Mouse (Mus musculus): ENCODE measurements around the gene Ctnnb1.

The Ctnnb1 gene

GRCm38 (mm10) chr9:120926939-120927606 is 1.9 kb upstream of the Ctnnb1 start:
- in situ Hi-C loops (cut with MseI, MboI): no loop called here

GRCm38 (mm10) chr9:120930021-120930420 is 1.0 kb downstream of the Ctnnb1 start:
- in situ Hi-C loops (cut with MseI, MboI): loop anchor here in 1 of 2 experiments (10.0 kb wide), 2 partner anchors 155 to 325 kb away; no protein-coding TSS in a partner anchor

- in situ Hi-C loops (cut with MseI, MboI): loop anchor here in 1 of 2 experiments (10.0 kb wide), 2 partner anchors 156 to 326 kb away; no protein-coding TSS in a partner anchor
Observed at GRCm38 (mm10) chr9:120930811-120931210, 1.8 kb downstream of the Ctnnb1 start.

GRCm38 (mm10) chr9:120932371-120932770 is 3.4 kb downstream of the Ctnnb1 start:
- in situ Hi-C loops (cut with MseI, MboI): loop anchor here in 1 of 2 experiments (10.0 kb wide), 2 partner anchors 158 to 328 kb away; no protein-coding TSS in a partner anchor

GRCm38 (mm10) chr9:120932797-120933586 is 4.0 kb downstream of the Ctnnb1 start:
- in situ Hi-C loops (cut with MseI, MboI): loop anchor here in 1 of 2 experiments (10.0 kb wide), 2 partner anchors 158 to 328 kb away; no protein-coding TSS in a partner anchor

GRCm38 (mm10) chr9:120933587-120933885 is 4.5 kb downstream of the Ctnnb1 start:
- in situ Hi-C loops (cut with MseI, MboI): loop anchor here in 1 of 2 experiments (10.0 kb wide), 2 partner anchors 159 to 329 kb away; no protein-coding TSS in a partner anchor

- in situ Hi-C loops (cut with MseI, MboI): loop anchor here in 1 of 2 experiments (10.0 kb wide), 2 partner anchors 159 to 329 kb away; no protein-coding TSS in a partner anchor
Observed at GRCm38 (mm10) chr9:120933886-120934758, 5.1 kb downstream of the Ctnnb1 start.

GRCm38 (mm10) chr9:120934821-120935633 is 6.0 kb downstream of the Ctnnb1 start:
- in situ Hi-C loops (cut with MseI, MboI): loop anchor here in 1 of 2 experiments (10.0 kb wide), 2 partner anchors 160 to 330 kb away; no protein-coding TSS in a partner anchor

GRCm38 (mm10) chr9:120935634-120935922 is 6.6 kb downstream of the Ctnnb1 start:
- in situ Hi-C loops (cut with MseI, MboI): loop anchor here in 1 of 2 experiments (10.0 kb wide), 2 partner anchors 161 to 331 kb away; no protein-coding TSS in a partner anchor

- in situ Hi-C loops (cut with MseI, MboI): loop anchor here in 1 of 2 experiments (10.0 kb wide), 2 partner anchors 162 to 332 kb away; no protein-coding TSS in a partner anchor
Observed at GRCm38 (mm10) chr9:120936351-120936750, 7.3 kb downstream of the Ctnnb1 start.

- in situ Hi-C loops (cut with MseI, MboI): no loop called here
Observed at GRCm38 (mm10) chr9:120940858-120941257, 11.8 kb downstream of the Ctnnb1 start.

- in situ Hi-C loops (cut with MseI, MboI): no loop called here
Observed at GRCm38 (mm10) chr9:120943757-120944156, 14.7 kb downstream of the Ctnnb1 start.

- in situ Hi-C loops (cut with MseI, MboI): no loop called here
Observed at GRCm38 (mm10) chr9:120944211-120944610, 15.2 kb downstream of the Ctnnb1 start.

- in situ Hi-C loops (cut with MseI, MboI): no loop called here
Observed at GRCm38 (mm10) chr9:120946131-120946530, 17.1 kb downstream of the Ctnnb1 start.

GRCm38 (mm10) chr9:120948832-120949231 is 19.8 kb downstream of the Ctnnb1 start:
- in situ Hi-C loops (cut with MseI, MboI): no loop called here

GRCm38 (mm10) chr9:120950761-120951160 is 21.7 kb downstream of the Ctnnb1 start:
- in situ Hi-C loops (cut with MseI, MboI): no loop called here

- in situ Hi-C loops (cut with MseI, MboI): no loop called here
Observed at GRCm38 (mm10) chr9:120951947-120952346, 22.9 kb downstream of the Ctnnb1 start.

GRCm38 (mm10) chr9:120958051-120958450 is 29.0 kb downstream of the Ctnnb1 start:
- in situ Hi-C loops (cut with MseI, MboI): no loop called here

- in situ Hi-C loops (cut with MseI, MboI): no loop called here
Observed at GRCm38 (mm10) chr9:120958560-120958959, 29.5 kb downstream of the Ctnnb1 start.

- in situ Hi-C loops (cut with MseI, MboI): no loop called here
Observed at GRCm38 (mm10) chr9:120959225-120959624, 30.2 kb downstream of the Ctnnb1 start.

GRCm38 (mm10) chr9:120960611-120961010 is 31.6 kb downstream of the Ctnnb1 start:
- in situ Hi-C loops (cut with MseI, MboI): no loop called here
